Mouse (Mus musculus): ENCODE measurements around the gene Slc17a7. TPM values are rescaled to one million over a fixed set of nuclear protein-coding genes. Genes with fewer than 3 reads are reported as not detected.

The Slc17a7 gene
- polyA plus RNA-seq (2014; fragmentation: Nextera tagmentation; extraction: Ambion mirVana): 0.10 and 0.28 TPM in 2 replicates

GRCm38 (mm10) chr7:45163735-45164490 is at the start of gene Slc17a7:
Gene Slc17a7 (plus strand): TSS chr7:45163949.
- H3K9ac ChIP-seq (ENCODE audit: low read depth, low read length): peak within 1 kb of the TSS; percentile 56
- H3K4me2 ChIP-seq (replicated peaks; ENCODE audit: low read depth, low read length): peak within 1 kb of the TSS; percentile 64
- WGBS: 4% methylated on average over 38 of the region's 41 CpGs
- peak within 1 kb of the TSS; percentile 44 for H3K4me3 ChIP-seq (ENCODE audit: low read length)
- peaks cover 3% of the 10 kb centered on the region; the same call in 1 of the 2 replicates for H3K9me3 ChIP-seq (ENCODE audit: control insufficient read depth, low read length)
- peaks cover 64% of the 10 kb centered on the region for H3K27me3 ChIP-seq (ENCODE audit: control insufficient read depth, insufficient read depth, low read length)
- no peak for ATAC-seq (ENCODE audit: low FRiP score, low TSS enrichment)
- H3K27ac ChIP-seq (ENCODE audit: low read depth, low read length): no peak within 1 kb of the TSS
- H3K4me1 ChIP-seq (ENCODE audit: control insufficient read depth, insufficient read depth, low read length): peaks cover 4% of the 10 kb centered on the region
- H3K36me3 ChIP-seq (ENCODE audit: control insufficient read depth, insufficient read depth, low read length): peaks cover 7% of the 10 kb centered on the region; the same call in 1 of the 2 replicates

- H3K27me3 ChIP-seq (ENCODE audit: control insufficient read depth, insufficient read depth, low read length): no peaks in the 10 kb centered on the region
- peak overlapping the region; percentile 37; the same call in 1 of the 2 replicates for H3K27ac ChIP-seq (ENCODE audit: low read depth, low read length)
- no peak overlapping the region for H3K4me2 ChIP-seq (replicated peaks; ENCODE audit: low read depth, low read length)
- peaks cover 35% of the 10 kb centered on the region for H3K36me3 ChIP-seq (ENCODE audit: control insufficient read depth, insufficient read depth, low read length)
- H3K9me3 ChIP-seq (ENCODE audit: control insufficient read depth, low read length): no peaks in the 10 kb centered on the region
- no peak overlapping the region for H3K4me3 ChIP-seq (ENCODE audit: low read length)
- WGBS: 62% methylated on average over 8 of the region's 8 CpGs
- 0 out of 2 replicates have a peak, but pooled peaks have one; percentile 11 for ATAC-seq (ENCODE audit: low FRiP score, low TSS enrichment)
- H3K4me1 ChIP-seq (ENCODE audit: control insufficient read depth, insufficient read depth, low read length): peaks cover 7% of the 10 kb centered on the region; the same call in 1 of the 2 replicates
- no peak overlapping the region for H3K9ac ChIP-seq (ENCODE audit: low read depth, low read length)
Measured at GRCm38 (mm10) chr7:45117566-45117965, 46.2 kb upstream of the Slc17a7 start.

GRCm38 (mm10) chr7:45118336-45118735 is 45.4 kb upstream of the Slc17a7 start:
- H3K4me2 ChIP-seq (replicated peaks; ENCODE audit: low read depth, low read length): no peak overlapping the region
- no peak overlapping the region for H3K4me3 ChIP-seq (ENCODE audit: low read length)
- no peak for ATAC-seq (ENCODE audit: low FRiP score, low TSS enrichment)
- H3K36me3 ChIP-seq (ENCODE audit: control insufficient read depth, insufficient read depth, low read length): peaks cover 42% of the 10 kb centered on the region
- H3K27me3 ChIP-seq (ENCODE audit: control insufficient read depth, insufficient read depth, low read length): no peaks in the 10 kb centered on the region
- no peaks in the 10 kb centered on the region for H3K9me3 ChIP-seq (ENCODE audit: control insufficient read depth, low read length)
- H3K27ac ChIP-seq (ENCODE audit: low read depth, low read length): peak overlapping the region; percentile 37; the same call in 1 of the 2 replicates
- H3K9ac ChIP-seq (ENCODE audit: low read depth, low read length): no peak overlapping the region
- WGBS: 81% methylated on average over 6 of the region's 6 CpGs
- H3K4me1 ChIP-seq (ENCODE audit: control insufficient read depth, insufficient read depth, low read length): peaks cover 15% of the 10 kb centered on the region

GRCm38 (mm10) chr7:45119780-45120709 is 43.7 kb upstream of the Slc17a7 start:
- Histone ChIP-seq H3K27me3 (ENCODE audit: control insufficient read depth, insufficient read depth, low read length) (no peaks in the 10 kb centered on the region), H3K27ac (ENCODE audit: low read depth, low read length) (no peak overlapping the region), H3K9ac (ENCODE audit: low read depth, low read length) (no peak overlapping the region), H3K4me2 (replicated peaks; ENCODE audit: low read depth, low read length) (no peak overlapping the region), H3K4me1 (ENCODE audit: control insufficient read depth, insufficient read depth, low read length) (peaks cover 15% of the 10 kb centered on the region), H3K4me3 (ENCODE audit: low read length) (no peak overlapping the region), H3K9me3 (ENCODE audit: control insufficient read depth, low read length) (no peaks in the 10 kb centered on the region), H3K36me3 (ENCODE audit: control insufficient read depth, insufficient read depth, low read length) (peaks cover 43% of the 10 kb centered on the region)
- no peak for ATAC-seq (ENCODE audit: low FRiP score, low TSS enrichment)
- WGBS: 86% methylated on average over 5 of the region's 5 CpGs

GRCm38 (mm10) chr7:45121404-45121803 is 42.3 kb upstream of the Slc17a7 start:
- peaks cover 21% of the 10 kb centered on the region for H3K4me1 ChIP-seq (ENCODE audit: control insufficient read depth, insufficient read depth, low read length)
- no peak overlapping the region for H3K4me2 ChIP-seq (replicated peaks; ENCODE audit: low read depth, low read length)
- H3K9ac ChIP-seq (ENCODE audit: low read depth, low read length): no peak overlapping the region; the same call in 1 of the 2 replicates
- H3K9me3 ChIP-seq (ENCODE audit: control insufficient read depth, low read length): no peaks in the 10 kb centered on the region
- WGBS: 57% methylated on average over 8 of the region's 8 CpGs
- H3K4me3 ChIP-seq (ENCODE audit: low read length): no peak overlapping the region
- ATAC-seq (ENCODE audit: low FRiP score, low TSS enrichment): no peak
- no peaks in the 10 kb centered on the region for H3K27me3 ChIP-seq (ENCODE audit: control insufficient read depth, insufficient read depth, low read length)
- H3K36me3 ChIP-seq (ENCODE audit: control insufficient read depth, insufficient read depth, low read length): peaks cover 57% of the 10 kb centered on the region
- no peak overlapping the region; the same call in 1 of the 2 replicates for H3K27ac ChIP-seq (ENCODE audit: low read depth, low read length)

GRCm38 (mm10) chr7:45121966-45122365 is 41.8 kb upstream of the Slc17a7 start:
- no peak for ATAC-seq (ENCODE audit: low FRiP score, low TSS enrichment)
- H3K4me2 ChIP-seq (replicated peaks; ENCODE audit: low read depth, low read length): no peak overlapping the region
- peak overlapping the region; percentile 99; the same call in 1 of the 2 replicates for H3K9ac ChIP-seq (ENCODE audit: low read depth, low read length)
- peaks cover 27% of the 10 kb centered on the region for H3K4me1 ChIP-seq (ENCODE audit: control insufficient read depth, insufficient read depth, low read length)
- no peak overlapping the region; the same call in 1 of the 2 replicates for H3K27ac ChIP-seq (ENCODE audit: low read depth, low read length)
- no peaks in the 10 kb centered on the region for H3K27me3 ChIP-seq (ENCODE audit: control insufficient read depth, insufficient read depth, low read length)
- peaks cover 62% of the 10 kb centered on the region for H3K36me3 ChIP-seq (ENCODE audit: control insufficient read depth, insufficient read depth, low read length)
- no peak overlapping the region for H3K4me3 ChIP-seq (ENCODE audit: low read length)
- H3K9me3 ChIP-seq (ENCODE audit: control insufficient read depth, low read length): no peaks in the 10 kb centered on the region

- H3K27me3 ChIP-seq (ENCODE audit: control insufficient read depth, insufficient read depth, low read length): no peaks in the 10 kb centered on the region
- WGBS: 83% methylated on average over 15 of the region's 15 CpGs
- ATAC-seq (ENCODE audit: low FRiP score, low TSS enrichment): no peak
- H3K4me2 ChIP-seq (replicated peaks; ENCODE audit: low read depth, low read length): peak overlapping the region; percentile 65
- H3K4me1 ChIP-seq (ENCODE audit: control insufficient read depth, insufficient read depth, low read length): peaks cover 30% of the 10 kb centered on the region
- H3K36me3 ChIP-seq (ENCODE audit: control insufficient read depth, insufficient read depth, low read length): peaks cover 69% of the 10 kb centered on the region
- no peak overlapping the region for H3K27ac ChIP-seq (ENCODE audit: low read depth, low read length)
- H3K9me3 ChIP-seq (ENCODE audit: control insufficient read depth, low read length): no peaks in the 10 kb centered on the region
- peak overlapping the region; percentile 99 for H3K4me3 ChIP-seq (ENCODE audit: low read length)
- H3K9ac ChIP-seq (ENCODE audit: low read depth, low read length): peak overlapping the region; percentile 99
Measured at GRCm38 (mm10) chr7:45122561-45123185, 41.1 kb upstream of the Slc17a7 start.

GRCm38 (mm10) chr7:45123186-45123570 is 40.6 kb upstream of the Slc17a7 start:
- H3K36me3 ChIP-seq (ENCODE audit: control insufficient read depth, insufficient read depth, low read length): peaks cover 67% of the 10 kb centered on the region
- H3K4me2 ChIP-seq (replicated peaks; ENCODE audit: low read depth, low read length): peak overlapping the region; percentile 65
- no peak for ATAC-seq (ENCODE audit: low FRiP score, low TSS enrichment)
- H3K4me3 ChIP-seq (ENCODE audit: low read length): peak overlapping the region; percentile 99
- H3K27me3 ChIP-seq (ENCODE audit: control insufficient read depth, insufficient read depth, low read length): no peaks in the 10 kb centered on the region
- H3K9ac ChIP-seq (ENCODE audit: low read depth, low read length): peak overlapping the region; percentile 99
- H3K27ac ChIP-seq (ENCODE audit: low read depth, low read length): peak overlapping the region; percentile 90
- WGBS: 21% methylated on average over 12 of the region's 12 CpGs
- H3K4me1 ChIP-seq (ENCODE audit: control insufficient read depth, insufficient read depth, low read length): peaks cover 30% of the 10 kb centered on the region
- H3K9me3 ChIP-seq (ENCODE audit: control insufficient read depth, low read length): no peaks in the 10 kb centered on the region
